In the genomic region with DNA sequence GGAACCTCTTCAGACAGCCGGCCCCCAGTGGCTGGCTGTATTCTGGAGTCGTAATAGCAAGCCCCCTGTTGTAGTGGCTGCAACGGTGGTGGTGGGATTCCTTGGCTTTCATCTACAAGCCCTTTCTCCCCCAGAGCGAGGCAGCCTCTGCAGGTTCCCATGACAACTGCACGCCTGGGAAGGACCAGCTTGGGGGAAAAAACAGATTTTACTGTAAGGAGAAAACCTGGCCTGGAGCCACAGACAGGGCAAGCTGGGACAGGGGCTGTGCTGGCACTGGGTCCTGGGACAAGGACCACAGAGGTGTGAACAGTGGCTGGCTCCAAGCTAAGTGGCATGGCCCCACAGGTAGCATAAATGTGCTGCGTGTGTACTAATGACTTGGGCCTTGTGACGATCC, we compare ENCODE assay signal across 9 mouse cellular contexts. TPM values are rescaled to one million over a fixed set of nuclear protein-coding genes. Genes with fewer than 3 reads are reported as not detected.
DNase-seq lines count a peak whose midpoint lies in the region; ATAC-seq and TF ChIP-seq lines count a peak whose summit lies in the region.
"Had no signal": no experiment of that assay in that cellular context is flagged by ENCODE, and none has a peak within 500 bp of the region (broad histone marks: within the 10 kb centered on the region; RNA-seq: fewer than 3 reads in every experiment).

No protein-coding gene starts in this region.

- H3K4me3 ChIP-seq in lung, embryonic 14.5 days (ENCODE audit: low read depth, low read length): no peak overlapping the region
- H3K4me3 ChIP-seq in midbrain, embryonic 10.5 days: peak overlapping the region; percentile 32
- H3K4me3 ChIP-seq in stomach, embryonic 16.5 days (replicated peaks; ENCODE audit: low read length): no peak overlapping the region
- no peak overlapping the region for H3K4me3 ChIP-seq in intestine, embryonic 15.5 days (replicated peaks)

- H3K4me2 ChIP-seq in lung, embryonic 14.5 days: no peak overlapping the region
- H3K4me2 ChIP-seq in stomach, embryonic 16.5 days (ENCODE audit: low read depth, low read length): no peak overlapping the region
- no peak overlapping the region for H3K4me2 ChIP-seq in intestine, embryonic 15.5 days (replicated peaks)

- no peak for ATAC-seq in lung, embryonic 14.5 days (ENCODE audit: insufficient read depth)
- ATAC-seq in stomach, embryonic 16.5 days (ENCODE audit: insufficient read depth, low FRiP score): no peak
- no peak for ATAC-seq in intestine, embryonic 15.5 days

- peaks cover 6% of the 10 kb centered on the region; the same call in 1 of the 2 replicates for H3K9me3 ChIP-seq in lung, embryonic 14.5 days (ENCODE audit: low read depth, low read length)
- peaks cover 9% of the 10 kb centered on the region for H3K9me3 ChIP-seq in midbrain, embryonic 10.5 days (replicated peaks)
- no peaks in the 10 kb centered on the region; the same call in 1 of the 2 replicates for H3K9me3 ChIP-seq in stomach, embryonic 16.5 days (replicated peaks; ENCODE audit: control insufficient read depth, low read length)
- H3K9me3 ChIP-seq in intestine, embryonic 15.5 days: no peaks in the 10 kb centered on the region

- DNase-seq in lung, embryonic 14.5 days: peak; percentile 61
- no peak for DNase-seq in lung, postnatal 10 days
- peak; percentile 39 to 65 for DNase-seq in frontal cortex, postnatal 36 days (ENCODE audit: low spot score in 2 of 2)
- peak; percentile 39 for DNase-seq in midbrain, embryonic 10.5 days (ENCODE audit: low spot score)
- DNase-seq in cerebellum, adult 11 months: no peak
- no peak for DNase-seq in ovary, postnatal 36 days (ENCODE audit: low spot score)
- DNase-seq: thymus, adult 2 months had no signal

- no peak overlapping the region for H3K9ac ChIP-seq in lung, embryonic 14.5 days
- H3K9ac ChIP-seq in stomach, embryonic 16.5 days (ENCODE audit: low read length): no peak overlapping the region
- H3K9ac ChIP-seq in intestine, embryonic 15.5 days: no peak overlapping the region

- peaks cover 24% of the 10 kb centered on the region for H3K4me1 ChIP-seq in lung, embryonic 14.5 days (ENCODE audit: insufficient read depth)
- H3K4me1 ChIP-seq in midbrain, embryonic 10.5 days: peaks cover 40% of the 10 kb centered on the region
- peaks cover 34% of the 10 kb centered on the region for H3K4me1 ChIP-seq in stomach, embryonic 16.5 days (ENCODE audit: control insufficient read depth, insufficient read depth, low read length)
- peaks cover 41% of the 10 kb centered on the region for H3K4me1 ChIP-seq in intestine, embryonic 15.5 days (replicated peaks)

- no peaks in the 10 kb centered on the region; the same call in 1 of the 2 replicates for H3K36me3 ChIP-seq in lung, embryonic 14.5 days (ENCODE audit: insufficient read depth)
- no peaks in the 10 kb centered on the region for H3K36me3 ChIP-seq in midbrain, embryonic 10.5 days
- H3K36me3 ChIP-seq in stomach, embryonic 16.5 days (ENCODE audit: control insufficient read depth, insufficient read depth, low read length): 0 out of 2 replicates have a peak, but pooled peaks cover 3% of the 10 kb centered on the region
- no peaks in the 10 kb centered on the region for H3K36me3 ChIP-seq in intestine, embryonic 15.5 days

- H3K27ac ChIP-seq in lung, embryonic 14.5 days (ENCODE audit: low read depth): no peak overlapping the region
- peak overlapping the region; percentile 74 for H3K27ac ChIP-seq in midbrain, embryonic 10.5 days (replicated peaks)
- peak overlapping the region; percentile 58 for H3K27ac ChIP-seq in stomach, embryonic 16.5 days (ENCODE audit: low read length)
- H3K27ac ChIP-seq in intestine, embryonic 15.5 days: no peak overlapping the region

- WGBS in lung, embryonic 14.5 days: 24% methylated on average over 7 of the region's 7 CpGs
- 29% methylated on average over 7 of the region's 7 CpGs for WGBS in midbrain, embryonic 10.5 days
- 30% methylated on average over 7 of the region's 7 CpGs for WGBS in stomach, embryonic 16.5 days
- WGBS in intestine, embryonic 15.5 days: 43% methylated on average over 7 of the region's 7 CpGs

- H3K27me3 ChIP-seq in lung, embryonic 14.5 days (ENCODE audit: insufficient read depth, low read length): no peaks in the 10 kb centered on the region
- peaks cover 27% of the 10 kb centered on the region for H3K27me3 ChIP-seq in midbrain, embryonic 10.5 days (ENCODE audit: low read depth, poor library complexity, severe bottlenecking)
- H3K27me3 ChIP-seq in stomach, embryonic 16.5 days (ENCODE audit: control insufficient read depth, insufficient read depth, low read length): no peaks in the 10 kb centered on the region
- no peaks in the 10 kb centered on the region for H3K27me3 ChIP-seq in intestine, embryonic 15.5 days (replicated peaks)

- no peak for TF ChIP-seq CTCF in lung, embryonic 14.5 days (IDR thresholded peaks at IDR 0.05; ENCODE audit: low read depth)

RNA-seq across cellular contexts. Expression of a gene that starts 13.3 kb away (rescaled TPM):
- polyA plus RNA-seq in lung, embryonic 14.5 days (2014; fragmentation: Nextera tagmentation; extraction: Ambion mirVana): 6.3 and 6.4 TPM in 2 replicates
- polyA plus RNA-seq in midbrain, embryonic 10.5 days (2016; fragmentation: Nextera tagmentation; extraction: Ambion mirVana): 5.4 and 7.0 TPM in 2 replicates
- 11.6 and 12.1 TPM in 2 replicates for polyA plus RNA-seq in stomach, embryonic 16.5 days (2015; fragmentation: Nextera tagmentation; extraction: Ambion mirVana)
- polyA plus RNA-seq in intestine, embryonic 15.5 days (2015; fragmentation: Nextera tagmentation; extraction: Ambion mirVana): 9.1 and 9.3 TPM in 2 replicates

RNA-seq across cellular contexts. Expression of a gene that starts 32.3 kb away (rescaled TPM):
- polyA plus RNA-seq in lung, embryonic 14.5 days (2014; fragmentation: Nextera tagmentation; extraction: Ambion mirVana): 34.4 and 39.0 TPM in 2 replicates
- 8.9 and 10.7 TPM in 2 replicates for polyA plus RNA-seq in midbrain, embryonic 10.5 days (2016; fragmentation: Nextera tagmentation; extraction: Ambion mirVana)
- 34.9 and 39.3 TPM in 2 replicates for polyA plus RNA-seq in stomach, embryonic 16.5 days (2015; fragmentation: Nextera tagmentation; extraction: Ambion mirVana)
- polyA plus RNA-seq in intestine, embryonic 15.5 days (2015; fragmentation: Nextera tagmentation; extraction: Ambion mirVana): 27.3 and 27.6 TPM in 2 replicates

RNA-seq across cellular contexts. Expression of a gene that starts 45.0 kb away (rescaled TPM):
- polyA plus RNA-seq in lung, embryonic 14.5 days (2014; fragmentation: Nextera tagmentation; extraction: Ambion mirVana): not detected in 2 replicates
- not detected in 2 replicates for polyA plus RNA-seq in midbrain, embryonic 10.5 days (2016; fragmentation: Nextera tagmentation; extraction: Ambion mirVana)
- polyA plus RNA-seq in stomach, embryonic 16.5 days (2015; fragmentation: Nextera tagmentation; extraction: Ambion mirVana): not detected in 2 replicates
- polyA plus RNA-seq in intestine, embryonic 15.5 days (2015; fragmentation: Nextera tagmentation; extraction: Ambion mirVana): not detected in 2 replicates
- polyA plus RNA-seq: thymus, adult 2 months had no signal

Comparison
In these comparisons a context has a peak if more than half of its experiments do, and no peak if none do; other contexts are left out.
1. DNase-seq: peak in lung, embryonic 14.5 days (single experiment), frontal cortex, postnatal 36 days (2 of 2) and midbrain, embryonic 10.5 days (single experiment); none in lung, postnatal 10 days (single experiment), cerebellum, adult 11 months (single experiment) and ovary, postnatal 36 days (single experiment).
2. H3K27ac ChIP-seq: peak in midbrain, embryonic 10.5 days (single experiment) and stomach, embryonic 16.5 days (single experiment); none in lung, embryonic 14.5 days (single experiment) and intestine, embryonic 15.5 days (single experiment).